Mouse (Mus musculus) B cell, adult (primary cell): ENCODE results near the gene Plekha1. TPM values are rescaled to one million over a fixed set of nuclear protein-coding genes. Genes with fewer than 3 reads are reported as not detected.

Experiments used
- total RNA-seq: library from RNA; stranded (reverse); gene quantifications from 4 replicates; pipeline ENCODE4 v1.2.4, GENCODE M21; 2023; ENCODE audit not compliant: inconsistent age

Gene Plekha1
- total RNA-seq, result 42.6 to 45.6 TPM (median 44.6 TPM) in 4 replicates

DNA sequence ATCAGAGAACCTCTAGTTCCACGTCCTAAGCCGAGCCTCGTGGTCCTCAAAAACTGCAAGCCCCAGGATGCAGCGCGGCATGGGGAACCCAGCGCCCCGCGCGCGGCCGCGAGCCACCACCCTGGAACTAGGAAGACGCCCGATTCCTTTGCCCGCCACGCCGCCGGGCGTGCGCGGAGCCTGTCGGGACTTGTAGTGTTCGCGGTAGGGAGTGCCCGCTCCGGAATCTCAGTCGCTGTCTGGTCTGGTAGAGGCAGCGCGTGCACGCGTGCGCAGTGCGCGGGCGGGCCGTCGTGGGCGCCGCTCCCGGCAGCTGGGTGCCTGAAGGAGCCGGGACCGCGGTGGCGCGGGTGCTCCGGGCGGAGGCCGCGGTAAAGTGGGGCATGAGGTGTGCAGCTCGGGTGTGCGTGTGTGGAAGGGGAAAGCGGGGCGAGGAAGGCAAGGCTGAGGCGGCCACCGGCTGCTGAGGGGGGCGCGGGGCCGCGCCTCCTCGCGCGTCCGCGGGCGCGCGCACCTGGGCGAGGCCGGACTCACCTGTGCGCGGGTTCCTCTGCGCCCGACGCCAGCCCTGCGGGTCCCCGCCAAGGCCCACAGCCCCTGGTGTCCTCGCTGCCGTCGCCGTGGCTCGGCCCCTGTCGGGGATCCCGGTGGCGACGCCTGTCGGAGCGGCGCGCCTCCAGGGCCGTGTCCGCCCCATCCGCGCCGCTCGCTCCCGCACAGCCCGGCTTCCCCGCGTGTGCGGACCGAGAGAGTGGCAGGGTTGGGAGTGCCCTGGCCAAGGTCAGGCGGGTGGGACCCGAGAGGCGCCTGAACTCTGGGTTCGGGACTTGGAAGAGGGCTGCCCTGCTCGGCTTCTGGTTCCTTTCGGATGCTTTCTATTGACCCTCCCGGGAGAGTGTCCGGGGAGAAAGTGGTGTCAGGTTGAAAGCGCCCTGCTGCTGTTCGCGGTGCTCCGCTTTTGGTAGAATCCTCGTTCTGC, at the start of gene Plekha1:
Plekha1 (plus strand) TSS at position 144 of the 979 bp plus-strand sequence.

DNA sequence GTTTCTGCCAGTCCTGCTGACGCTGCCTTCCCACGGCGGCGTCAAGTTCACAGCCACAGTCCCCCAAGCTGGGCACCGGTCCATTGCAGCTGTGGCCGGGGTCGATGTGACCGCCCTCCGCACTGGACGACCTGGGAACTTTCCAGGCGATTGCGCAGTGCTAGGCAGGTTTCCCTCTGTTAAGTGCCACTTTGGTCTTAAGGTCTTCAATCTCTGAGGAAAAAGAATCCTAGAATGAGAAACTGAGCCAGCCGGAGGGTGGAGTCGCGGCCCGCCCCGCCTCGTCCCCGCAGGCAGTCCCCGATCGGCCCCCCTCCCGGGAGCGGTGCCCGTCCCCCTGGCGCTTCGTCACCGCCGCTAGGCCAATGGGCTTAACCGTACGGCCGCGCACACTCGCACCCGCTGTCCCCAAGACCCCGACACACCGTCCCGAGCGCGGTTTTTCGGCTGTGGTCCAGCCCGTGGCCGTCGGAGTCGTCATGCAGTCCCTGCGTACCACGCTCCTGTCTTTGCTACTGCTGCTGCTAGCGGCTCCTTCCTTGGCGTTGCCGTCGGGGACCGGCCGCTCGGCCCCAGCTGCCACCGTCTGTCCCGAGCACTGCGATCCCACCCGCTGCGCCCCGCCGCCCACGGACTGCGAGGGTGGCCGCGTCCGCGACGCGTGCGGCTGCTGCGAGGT, 70.4 kb downstream of the Plekha1 start, which contains the start of gene Htra1:
Htra1 (plus strand) TSS at position 319 of the 679 bp plus-strand sequence.

Other genes starting within 250 kb of the Plekha1 start
- gene Btbd16, start 91.7 kb upstream of the Plekha1 start, total RNA-seq, result not detected in 4 replicates
- 0.77 TPM in 1 of 4 replicates, not detected in the others for gene Htra1, start 70.4 kb downstream of the Plekha1 start, total RNA-seq
- gene Dmbt1, start 166.3 kb downstream of the Plekha1 start, total RNA-seq, result 0.24 to 0.27 TPM in 2 of 4 replicates, not detected in the others